Mouse (Mus musculus): ENCODE data around the gene Ccn1.

The Ccn1 gene

GRCm38 (mm10) chr3:145619621-145620365 lies 30.0 kb downstream of the Ccn1 start:
- no peak for DNase-seq (ENCODE audit: low read depth, low spot score)

GRCm38 (mm10) chr3:145618299-145618698 lies 31.5 kb downstream of the Ccn1 start:
- no peak for DNase-seq (ENCODE audit: low read depth, low spot score)

- no peak for DNase-seq (ENCODE audit: low read depth, low spot score)
Measured at GRCm38 (mm10) chr3:145614362-145615115, 35.2 kb downstream of the Ccn1 start.

GRCm38 (mm10) chr3:145613234-145613633 lies 36.5 kb downstream of the Ccn1 start:
- DNase-seq (ENCODE audit: low read depth, low spot score) = no peak

GRCm38 (mm10) chr3:145612662-145613061 lies 37.1 kb downstream of the Ccn1 start:
- DNase-seq (ENCODE audit: low read depth, low spot score) = peak; percentile 6

- DNase-seq (ENCODE audit: low read depth, low spot score) = no peak
Measured at GRCm38 (mm10) chr3:145608320-145608719, 41.5 kb downstream of the Ccn1 start.

- no peak for DNase-seq (ENCODE audit: low read depth, low spot score)
Measured at GRCm38 (mm10) chr3:145605437-145606123, 44.2 kb downstream of the Ccn1 start.

- no peak for DNase-seq (ENCODE audit: low read depth, low spot score)
Measured at GRCm38 (mm10) chr3:145602410-145603206, 47.2 kb downstream of the Ccn1 start.

GRCm38 (mm10) chr3:145601345-145601744 lies 48.4 kb downstream of the Ccn1 start:
- DNase-seq (ENCODE audit: low read depth, low spot score) = no peak

GRCm38 (mm10) chr3:145600801-145601200 lies 49.0 kb downstream of the Ccn1 start:
- no peak for DNase-seq (ENCODE audit: low read depth, low spot score)

- DNase-seq (ENCODE audit: low read depth, low spot score) = no peak
Measured at GRCm38 (mm10) chr3:145599059-145599458, 50.7 kb downstream of the Ccn1 start.

Data from retina, adult 2 months (tissue).